Mouse (Mus musculus): ENCODE results near the gene Trir.

GRCm38 (mm10) chr8:84987903-84988302, 38.7 kb upstream of the Trir start:
- TF ChIP-seq CTCF (IDR thresholded peaks at IDR 0.05; ENCODE audit: extremely low read depth, insufficient read depth, insufficient read length, insufficient replicate concordance) (no peak), POLR2A (IDR thresholded peaks at IDR 0.05; ENCODE audit: low read depth, low read length) (no peak)

Data from spleen, adult 2 months (tissue).